In genomic region chr3:87982836-87983601, GRCm38 (mm10) we compare ENCODE assay signal across 9 mouse cellular contexts. TPM values are rescaled to one million over a fixed set of nuclear protein-coding genes. Genes with fewer than 3 reads are reported as not detected.
A peak's percentile ranks its signal among the peaks of the same experiment; 100 is the strongest.
DNase-seq lines count a peak whose midpoint lies in the region; ATAC-seq and TF ChIP-seq lines count a peak whose summit lies in the region.
"Had no signal": no experiment of that assay in that cellular context is flagged by ENCODE, and none has a peak within 500 bp of the region (broad histone marks: within the 10 kb centered on the region; RNA-seq: fewer than 3 reads in every experiment).

No protein-coding gene starts in this region.

- peaks cover 28% of the 10 kb centered on the region for H3K36me3 ChIP-seq in forebrain, embryonic 10.5 days (replicated peaks)
- H3K36me3 ChIP-seq in forebrain, postnatal 0 days (ENCODE audit: insufficient read depth) = no peaks in the 10 kb centered on the region
- peaks cover 15% of the 10 kb centered on the region; the same call in 1 of the 2 replicates for H3K36me3 ChIP-seq in forebrain, embryonic 14.5 days (ENCODE audit: control insufficient read depth, insufficient read depth, low read length)
- peaks cover 5% of the 10 kb centered on the region; the same call in 1 of the 2 replicates for H3K36me3 ChIP-seq in hindbrain, embryonic 12.5 days

- ATAC-seq in forebrain, postnatal 0 days = no peak
- peak; percentile 6; the same call in 1 of the 2 replicates for ATAC-seq in forebrain, embryonic 14.5 days
- ATAC-seq in hindbrain, embryonic 12.5 days (ENCODE audit: low FRiP score) = peak; percentile 3; the same call in 1 of the 2 replicates

- H3K27ac ChIP-seq in forebrain, embryonic 10.5 days = peak overlapping the region; percentile 89
- no peak overlapping the region for H3K27ac ChIP-seq in forebrain, postnatal 0 days (ENCODE audit: low read depth, low read length)
- H3K27ac ChIP-seq in forebrain, embryonic 14.5 days (ENCODE audit: low read depth, low read length) = peak overlapping the region; percentile 53
- H3K27ac ChIP-seq in hindbrain, embryonic 12.5 days = peak overlapping the region; percentile 79

- TF ChIP-seq CTCF in forebrain, postnatal 0 days (IDR thresholded peaks at IDR 0.05; ENCODE audit: low read depth) = no peak

- WGBS in forebrain, embryonic 10.5 days = 2% methylated on average over 13 of the region's 13 CpGs
- WGBS in forebrain, postnatal 0 days = 13% methylated on average over 13 of the region's 13 CpGs
- 5% methylated on average over 13 of the region's 13 CpGs for WGBS in forebrain, embryonic 14.5 days
- 4% methylated on average over 13 of the region's 13 CpGs for WGBS in hindbrain, embryonic 12.5 days

- peaks cover 16% of the 10 kb centered on the region for H3K27me3 ChIP-seq in forebrain, embryonic 10.5 days (ENCODE audit: poor library complexity, severe bottlenecking)
- H3K27me3 ChIP-seq in forebrain, postnatal 0 days (ENCODE audit: insufficient read depth, low read length) = no peaks in the 10 kb centered on the region
- H3K27me3 ChIP-seq in forebrain, embryonic 14.5 days (replicated peaks; ENCODE audit: control insufficient read depth, insufficient read depth, low read length) = no peaks in the 10 kb centered on the region
- no peaks in the 10 kb centered on the region for H3K27me3 ChIP-seq in hindbrain, embryonic 12.5 days

- no peak overlapping the region for H3K4me2 ChIP-seq in forebrain, postnatal 0 days (ENCODE audit: low read depth)
- H3K4me2 ChIP-seq in forebrain, embryonic 14.5 days (ENCODE audit: low read length) = peak overlapping the region; percentile 35
- H3K4me2 ChIP-seq in hindbrain, embryonic 12.5 days (replicated peaks) = peak overlapping the region; percentile 43

- H3K9ac ChIP-seq in forebrain, postnatal 0 days = no peak overlapping the region
- peak overlapping the region; percentile 43 for H3K9ac ChIP-seq in forebrain, embryonic 14.5 days (ENCODE audit: low read length)
- H3K9ac ChIP-seq in hindbrain, embryonic 12.5 days = peak overlapping the region; percentile 42

- H3K4me1 ChIP-seq in forebrain, embryonic 10.5 days = peaks cover 100% of the 10 kb centered on the region
- H3K4me1 ChIP-seq in forebrain, postnatal 0 days (ENCODE audit: insufficient read depth) = peaks cover 13% of the 10 kb centered on the region
- peaks cover 46% of the 10 kb centered on the region for H3K4me1 ChIP-seq in forebrain, embryonic 14.5 days (ENCODE audit: control insufficient read depth, insufficient read depth, low read length)
- H3K4me1 ChIP-seq in hindbrain, embryonic 12.5 days = peaks cover 90% of the 10 kb centered on the region

- peak overlapping the region; percentile 41 for H3K4me3 ChIP-seq in forebrain, embryonic 10.5 days
- H3K4me3 ChIP-seq in forebrain, postnatal 0 days (ENCODE audit: low read depth, low read length) = no peak overlapping the region
- H3K4me3 ChIP-seq in forebrain, embryonic 14.5 days (ENCODE audit: low read depth, low read length) = no peak overlapping the region
- H3K4me3 ChIP-seq in hindbrain, embryonic 12.5 days = no peak overlapping the region

- no peaks in the 10 kb centered on the region for H3K9me3 ChIP-seq in forebrain, embryonic 10.5 days
- no peaks in the 10 kb centered on the region for H3K9me3 ChIP-seq in forebrain, postnatal 0 days (ENCODE audit: low read length)
- no peaks in the 10 kb centered on the region for H3K9me3 ChIP-seq in forebrain, embryonic 14.5 days (replicated peaks; ENCODE audit: control insufficient read depth, low read length)
- H3K9me3 ChIP-seq in hindbrain, embryonic 12.5 days (replicated peaks) = no peaks in the 10 kb centered on the region

- peak; percentile 71 for DNase-seq in forebrain, embryonic 10.5 days (ENCODE audit: extremely low spot score, low spot score)
- DNase-seq in forebrain, postnatal 0 days = no peak
- no peak for DNase-seq in forebrain, embryonic 14.5 days (ENCODE audit: low spot score)
- peak; percentile 63 for DNase-seq in liver
- peak; percentile 62 for DNase-seq in neural tube, embryonic 10.5 days (ENCODE audit: extremely low spot score, low spot score)
- DNase-seq in layer of hippocampus, postnatal 36 days = no peak
- no peak for DNase-seq in cerebellum, postnatal 14 days

RNA-seq across cellular contexts. Expression of gene Nes, which starts 12.1 kb away (rescaled TPM):
- polyA plus RNA-seq in forebrain, embryonic 10.5 days (2016; fragmentation: Nextera tagmentation; extraction: Ambion mirVana) = 81.2 and 86.9 TPM in 2 replicates
- total RNA-seq in forebrain, postnatal 0 days (2014; rRNA removed) = 32.4 and 39.2 TPM in 2 replicates
- polyA plus RNA-seq in forebrain, postnatal 0 days (2015; fragmentation: Nextera tagmentation; extraction: Ambion mirVana) = 14.5 and 17.9 TPM in 2 replicates
- 23.1 and 27.8 TPM in 2 replicates for polyA plus RNA-seq in forebrain, embryonic 14.5 days (2014; fragmentation: Nextera tagmentation; extraction: Ambion mirVana)
- polyA plus RNA-seq in hindbrain, embryonic 12.5 days (2016; fragmentation: Nextera tagmentation; extraction: Ambion mirVana) = 136 and 153 TPM in 2 replicates
- 1 to 10 TPM; 4.0 to 5.4 TPM for total RNA-seq in layer of hippocampus, postnatal 36 days (2021)

RNA-seq across cellular contexts. Expression of gene Bcan, which starts 17.0 kb away (rescaled TPM):
- polyA plus RNA-seq in forebrain, embryonic 10.5 days (2016; fragmentation: Nextera tagmentation; extraction: Ambion mirVana) = 0.17 TPM in 2 replicates
- 140 and 146 TPM in 2 replicates for total RNA-seq in forebrain, postnatal 0 days (2014; rRNA removed)
- polyA plus RNA-seq in forebrain, postnatal 0 days (2015; fragmentation: Nextera tagmentation; extraction: Ambion mirVana) = 99.1 and 133 TPM in 2 replicates
- polyA plus RNA-seq in forebrain, embryonic 14.5 days (2014; fragmentation: Nextera tagmentation; extraction: Ambion mirVana) = 13.5 and 21.9 TPM in 2 replicates
- polyA plus RNA-seq in hindbrain, embryonic 12.5 days (2016; fragmentation: Nextera tagmentation; extraction: Ambion mirVana) = 1.7 and 1.9 TPM in 2 replicates
- 100 to 1,000 TPM; 296 to 327 TPM for total RNA-seq in layer of hippocampus, postnatal 36 days (2021)

RNA-seq across cellular contexts. Expression of gene Crabp2, which starts 34.6 kb away (rescaled TPM):
- 834 and 866 TPM in 2 replicates for polyA plus RNA-seq in forebrain, embryonic 10.5 days (2016; fragmentation: Nextera tagmentation; extraction: Ambion mirVana)
- total RNA-seq in forebrain, postnatal 0 days (2014; rRNA removed) = 16.8 and 17.4 TPM in 2 replicates
- 24.7 and 28.1 TPM in 2 replicates for polyA plus RNA-seq in forebrain, postnatal 0 days (2015; fragmentation: Nextera tagmentation; extraction: Ambion mirVana)
- polyA plus RNA-seq in forebrain, embryonic 14.5 days (2014; fragmentation: Nextera tagmentation; extraction: Ambion mirVana) = 32.8 and 35.9 TPM in 2 replicates
- 384 and 396 TPM in 2 replicates for polyA plus RNA-seq in hindbrain, embryonic 12.5 days (2016; fragmentation: Nextera tagmentation; extraction: Ambion mirVana)
- total RNA-seq in layer of hippocampus, postnatal 36 days (2021) = 1 to 10 TPM; 1.3 to 3.5 TPM

RNA-seq across cellular contexts. Expression of gene Hapln2, which starts 44.4 kb away (rescaled TPM):
- not detected in 2 replicates for polyA plus RNA-seq in forebrain, embryonic 10.5 days (2016; fragmentation: Nextera tagmentation; extraction: Ambion mirVana)
- 0.38 and 0.92 TPM in 2 replicates for total RNA-seq in forebrain, postnatal 0 days (2014; rRNA removed)
- 0.31 and 0.69 TPM in 2 replicates for polyA plus RNA-seq in forebrain, postnatal 0 days (2015; fragmentation: Nextera tagmentation; extraction: Ambion mirVana)
- 0.52 TPM in 1 of 2 replicates, not detected in the other for polyA plus RNA-seq in forebrain, embryonic 14.5 days (2014; fragmentation: Nextera tagmentation; extraction: Ambion mirVana)
- polyA plus RNA-seq in hindbrain, embryonic 12.5 days (2016; fragmentation: Nextera tagmentation; extraction: Ambion mirVana) = 0.30 and 0.33 TPM in 2 replicates
- total RNA-seq in layer of hippocampus, postnatal 36 days (2021) = 10 to 100 TPM; 14.9 to 18.0 TPM
- total RNA-seq: ES-E14 had no signal

RNA-seq across cellular contexts. Expression of gene Rrnad1, which starts 52.5 kb away (rescaled TPM):
- polyA plus RNA-seq in forebrain, embryonic 10.5 days (2016; fragmentation: Nextera tagmentation; extraction: Ambion mirVana) = 19.1 and 22.8 TPM in 2 replicates
- total RNA-seq in forebrain, postnatal 0 days (2014; rRNA removed) = 19.3 and 31.8 TPM in 2 replicates
- polyA plus RNA-seq in forebrain, postnatal 0 days (2015; fragmentation: Nextera tagmentation; extraction: Ambion mirVana) = 10.9 and 15.6 TPM in 2 replicates
- polyA plus RNA-seq in forebrain, embryonic 14.5 days (2014; fragmentation: Nextera tagmentation; extraction: Ambion mirVana) = 15.6 and 20.2 TPM in 2 replicates
- 22.1 and 22.5 TPM in 2 replicates for polyA plus RNA-seq in hindbrain, embryonic 12.5 days (2016; fragmentation: Nextera tagmentation; extraction: Ambion mirVana)
- total RNA-seq in layer of hippocampus, postnatal 36 days (2021) = 10 to 100 TPM; 23.5 to 27.9 TPM

Comparison
In these comparisons a context has a peak if more than half of its experiments do, and no peak if none do; other contexts are left out.
1. DNase-seq: peak in forebrain, embryonic 10.5 days (single experiment), liver (single experiment) and neural tube, embryonic 10.5 days (single experiment); none in forebrain, postnatal 0 days (single experiment), forebrain, embryonic 14.5 days (single experiment), layer of hippocampus, postnatal 36 days (0 of 2) and cerebellum, postnatal 14 days (0 of 2).
2. RNA of gene Crabp2, which starts 34.6 kb away (polyA plus RNA-seq): 834 to 866 TPM in forebrain, embryonic 10.5 days and 384 to 396 TPM in hindbrain, embryonic 12.5 days; 32.8 to 35.9 TPM in forebrain, embryonic 14.5 days and 24.7 to 28.1 TPM in forebrain, postnatal 0 days; every median in the first group is over 10 times any median in the second.